Mouse (Mus musculus) embryonic facial prominence, embryonic 14.5 days (tissue): ENCODE measurements around the gene Macf1. TPM values are rescaled to one million over a fixed set of nuclear protein-coding genes. Genes with fewer than 3 reads are reported as not detected.
"Not testable (repeated sequence)": the region's sequence is repeated elsewhere in the genome, so short reads cannot be mapped to it uniquely, and the experiment has no call there.

ENCODE experiments used
- ATAC-seq: fragments of 200-750 bp; cut with Nextera tagmentation; 2 replicates; pipeline ENCODE4 v1.8.0; 2017; ENCODE audit warnings: low read depth, moderate number of reproducible peaks, moderate TSS enrichment
- DNase-seq: peaks from one replicate; pipeline ENCODE4 v3.0.0-alpha.2; 2015; ENCODE audit warnings: low spot score
- H3K27ac ChIP-seq: fragments of 300-500 bp; sonication (generic); replicated peaks from 2 replicates; pipeline ENCODE4 v1.5.1; 2014; ENCODE audit warnings: low read depth, mild to moderate bottlenecking, low read length, moderate library complexity
- H3K27me3 ChIP-seq: fragments of 300-500 bp; sonication (generic); replicated peaks from 2 replicates; pipeline ENCODE4 v1.6.1; 2014; ENCODE audit warnings: low read length; ENCODE audit not compliant: control insufficient read depth, insufficient read depth
- H3K36me3 ChIP-seq: fragments of 300-500 bp; sonication (generic); 2 replicates; pipeline ENCODE4 v1.6.1; 2014; ENCODE audit warnings: low read length, mixed read lengths; ENCODE audit not compliant: control insufficient read depth, insufficient read depth
- H3K4me1 ChIP-seq: fragments of 300-500 bp; sonication (generic); 2 replicates; pipeline ENCODE4 v1.6.1; 2014; ENCODE audit warnings: antibody characterized with exemption, low read length; ENCODE audit not compliant: control insufficient read depth, insufficient read depth
- H3K4me2 ChIP-seq: fragments of 300-500 bp; sonication (generic); 2 replicates; pipeline ENCODE4 v1.6.1; 2014; ENCODE audit warnings: low read depth, mild to moderate bottlenecking, low read length, moderate library complexity, mixed read lengths
- H3K4me3 ChIP-seq: fragments of 300-500 bp; sonication (generic); 2 replicates; pipeline ENCODE4 v1.5.1; 2014; ENCODE audit warnings: low read depth, mild to moderate bottlenecking, low read length
- H3K9ac ChIP-seq: fragments of 300-500 bp; sonication (generic); 2 replicates; pipeline ENCODE4 v1.6.1; 2014; ENCODE audit warnings: low read depth, mild to moderate bottlenecking, low read length, moderate library complexity, mixed read lengths
- H3K9me3 ChIP-seq: fragments of 300-500 bp; sonication (generic); 2 replicates; pipeline ENCODE4 v1.6.1; 2016; ENCODE audit warnings: low read length; ENCODE audit not compliant: control insufficient read depth
- WGBS: fragments of 180-500 bp; shearing (Covaris S2); extraction: QIAGEN DNeasy Blood & Tissue Kit; methylation state at CpG from one replicate; pipeline ENCODE4 v1.1.7; 2014; 5-methylcytosine and 5-hydroxymethylcytosine counted together
- polyA plus RNA-seq: library from polyadenylated mRNA; unstranded; fragments of >200 nt; fragmentation: Nextera tagmentation; extraction: Ambion mirVana; gene quantifications from 2 replicates; pipeline ENCODE4 v1.2.1, GENCODE M21; 2014

Macf1 gene
- polyA plus RNA-seq, 1 experiment from 2014 or later = 80.5 TPM

GRCm38 (mm10) chr4:123524746-123525145 lies 159.4 kb downstream of the Macf1 start:
- no peak for ATAC-seq

GRCm38 (mm10) chr4:123520123-123520522 lies 164.0 kb downstream of the Macf1 start:
- not testable (repeated sequence) for H3K4me1 ChIP-seq, DNase-seq, H3K36me3 ChIP-seq, H3K27ac ChIP-seq, H3K4me3 ChIP-seq, ATAC-seq, H3K4me2 ChIP-seq, H3K27me3 ChIP-seq, H3K9me3 ChIP-seq, H3K9ac ChIP-seq
- 85% methylated on average over 5 of the region's 5 CpGs for WGBS

More at GRCm38 (mm10) chr4:123524746-123525145, 159.4 kb downstream of the Macf1 start:
- WGBS = 86% methylated on average over 5 of the region's 5 CpGs
- H3K9me3 ChIP-seq = no peaks in the 10 kb centered on the region
- H3K4me1 ChIP-seq = peaks cover 18% of the 10 kb centered on the region
- H3K4me2 ChIP-seq = no peak overlapping the region
- no peak overlapping the region for H3K9ac ChIP-seq
- DNase-seq = no peak
- H3K4me3 ChIP-seq = no peak overlapping the region
- H3K27me3 ChIP-seq = no peaks in the 10 kb centered on the region
- H3K27ac ChIP-seq = no peak overlapping the region
- no peaks in the 10 kb centered on the region for H3K36me3 ChIP-seq

- H3K4me2 ChIP-seq = no peak overlapping the region
- no peak for ATAC-seq
Observed at GRCm38 (mm10) chr4:123515673-123516072, 168.5 kb downstream of the Macf1 start.

GRCm38 (mm10) chr4:123510201-123510600 lies 174.0 kb downstream of the Macf1 start:
- no peaks in the 10 kb centered on the region for H3K4me1 ChIP-seq
- H3K9ac ChIP-seq = no peak overlapping the region
- DNase-seq = no peak
- H3K27me3 ChIP-seq = no peaks in the 10 kb centered on the region
- no peak overlapping the region for H3K27ac ChIP-seq
- ATAC-seq = no peak
- WGBS = 33% methylated on average over 1 of the region's 1 CpGs
- no peak overlapping the region for H3K4me3 ChIP-seq
- peaks cover 69% of the 10 kb centered on the region for H3K36me3 ChIP-seq
- no peaks in the 10 kb centered on the region for H3K9me3 ChIP-seq
- no peak overlapping the region for H3K4me2 ChIP-seq

More at GRCm38 (mm10) chr4:123515673-123516072, 168.5 kb downstream of the Macf1 start:
- no peak for DNase-seq
- Histone ChIP-seq H3K4me1 (no peaks in the 10 kb centered on the region), H3K36me3 (peaks cover 17% of the 10 kb centered on the region), H3K4me3 (no peak overlapping the region), H3K27ac (no peak overlapping the region), H3K9ac (no peak overlapping the region), H3K9me3 (no peaks in the 10 kb centered on the region), H3K27me3 (no peaks in the 10 kb centered on the region)
- WGBS = 76% methylated on average over 1 of the region's 1 CpGs

- peaks cover 85% of the 10 kb centered on the region for H3K36me3 ChIP-seq
- H3K27me3 ChIP-seq = no peaks in the 10 kb centered on the region
- ATAC-seq (no peak), DNase-seq (no peak)
- no peak overlapping the region for H3K4me2 ChIP-seq
- 69% methylated on average over 3 of the region's 3 CpGs for WGBS
- no peak overlapping the region for H3K9ac ChIP-seq
- H3K9me3 ChIP-seq = no peaks in the 10 kb centered on the region
- H3K27ac ChIP-seq = no peak overlapping the region
- no peak overlapping the region for H3K4me3 ChIP-seq
- H3K4me1 ChIP-seq = no peaks in the 10 kb centered on the region
Observed at GRCm38 (mm10) chr4:123489086-123489485, 195.1 kb downstream of the Macf1 start.

- no peak overlapping the region for H3K4me3 ChIP-seq
- H3K9ac ChIP-seq = no peak overlapping the region
- no peaks in the 10 kb centered on the region for H3K27me3 ChIP-seq
- no peak overlapping the region for H3K4me2 ChIP-seq
- no peak overlapping the region for H3K27ac ChIP-seq
- DNase-seq (no peak), ATAC-seq (no peak)
- WGBS = 93% methylated on average over 4 of the region's 4 CpGs
- H3K4me1 ChIP-seq = no peaks in the 10 kb centered on the region
- peaks cover 76% of the 10 kb centered on the region for H3K36me3 ChIP-seq
- H3K9me3 ChIP-seq = no peaks in the 10 kb centered on the region
Observed at GRCm38 (mm10) chr4:123479991-123480390, 204.2 kb downstream of the Macf1 start.

GRCm38 (mm10) chr4:123478655-123479433 lies 205.3 kb downstream of the Macf1 start:
- H3K4me3 ChIP-seq = no peak overlapping the region
- H3K9ac ChIP-seq = no peak overlapping the region
- ATAC-seq (no peak), DNase-seq (no peak)
- H3K4me2 ChIP-seq = no peak overlapping the region
- no peak overlapping the region for H3K27ac ChIP-seq
- WGBS = 60% methylated on average over 8 of the region's 8 CpGs
- peaks cover 82% of the 10 kb centered on the region for H3K36me3 ChIP-seq
- no peaks in the 10 kb centered on the region for H3K27me3 ChIP-seq
- no peaks in the 10 kb centered on the region for H3K9me3 ChIP-seq
- H3K4me1 ChIP-seq = no peaks in the 10 kb centered on the region

- Histone ChIP-seq H3K4me3 (no peak overlapping the region), H3K27me3 (no peaks in the 10 kb centered on the region), H3K27ac (no peak overlapping the region), H3K36me3 (peaks cover 55% of the 10 kb centered on the region), H3K4me1 (no peaks in the 10 kb centered on the region), H3K9ac (no peak overlapping the region), H3K9me3 (no peaks in the 10 kb centered on the region), H3K4me2 (no peak overlapping the region)
- 72% methylated on average over 1 of the region's 1 CpGs for WGBS
- DNase-seq (no peak), ATAC-seq (no peak)
Observed at GRCm38 (mm10) chr4:123465799-123466198, 218.4 kb downstream of the Macf1 start.
